Mouse (Mus musculus) heart, postnatal 0 days (tissue): Measurements from ENCODE around the gene Plod1.

Experiments
- CTCF ChIP-seq: IDR thresholded peaks from 2 replicates; pipeline ENCODE4 v1.5.1; 2016; ENCODE audit warnings: antibody characterized with exemption, control low read depth, low read depth
- EP300 ChIP-seq: IDR thresholded peaks from 2 replicates; pipeline ENCODE4 v1.6.1; 2016; ENCODE audit warnings: antibody characterized with exemption, low read depth

- TF ChIP-seq CTCF: no peak
- TF ChIP-seq EP300: no peak
Observed at GRCm38 (mm10) chr4:147920973-147921372, 15.6 kb downstream of the Plod1 start.
